ENCODE assay signal across 29 mouse cellular contexts in the genomic region with DNA sequence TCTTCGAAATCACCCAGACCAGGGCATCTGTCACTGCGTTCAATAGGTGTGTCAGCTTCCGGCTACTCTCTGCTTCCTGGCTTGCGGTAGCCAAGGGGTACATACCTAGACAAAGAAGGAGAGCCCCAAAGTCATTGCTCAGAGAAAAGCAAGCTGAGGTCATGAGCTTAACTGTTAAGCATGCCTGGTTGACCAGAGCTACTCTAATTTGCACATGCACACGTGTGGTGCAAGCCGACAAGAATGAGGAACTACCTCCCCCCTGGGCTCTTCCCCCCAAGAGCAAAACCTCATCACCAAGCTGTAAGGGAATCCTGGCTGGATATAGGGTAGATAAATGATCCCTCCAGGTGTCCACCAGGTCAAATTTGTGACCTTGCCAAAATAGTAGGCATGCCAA. TPM values are rescaled to one million over a fixed set of nuclear protein-coding genes. Genes with fewer than 3 reads are reported as not detected.
DNase-seq lines count a peak whose midpoint lies in the region; ATAC-seq lines count a peak whose summit lies in the region.
"Had no signal": no experiment of that assay in that cellular context is flagged by ENCODE, and none has a peak within 500 bp of the region (broad histone marks: within the 10 kb centered on the region; RNA-seq: fewer than 3 reads in every experiment).

No protein-coding gene starts in this region.

- peak; percentile 46 for ATAC-seq in granulocyte monocyte progenitor cell, adult 5-6 weeks (replicated peaks; ENCODE audit: poor library complexity, severe bottlenecking)
- no peak for ATAC-seq in midbrain, embryonic 14.5 days (ENCODE audit: low FRiP score, low TSS enrichment)
- ATAC-seq: activated CD4-positive, CD25-positive, alpha-beta regulatory T cell, adult 4 months; forebrain, embryonic 15.5 days; hindbrain, postnatal 0 days had no signal

- DNase-seq in kidney, adult 9 months = peak; percentile 20
- DNase-seq in kidney, postnatal 25 days = no peak
- DNase-seq in A20 (ENCODE audit: low read depth, low spot score) = peak; percentile 71
- DNase-seq in B cell, adult 2 months = peak; percentile 19 to 21
- DNase-seq in midbrain, embryonic 14.5 days = no peak
- DNase-seq in urinary bladder, postnatal 36 days (ENCODE audit: low spot score in 2 of 2) = no peak
- DNase-seq in layer of hippocampus, postnatal 14 days (ENCODE audit: low spot score in 2 of 2) = no peak
- DNase-seq: adrenal gland, adult 8-10 months; adrenal gland, postnatal 25 days; cerebellum, adult 11-12 months; cerebellum, adult 8-10 months; cerebellum, postnatal 10 days; cerebellum, postnatal 36 days; embryo, embryonic 11 days; gastrocnemius, postnatal 10 days; gastrocnemius, postnatal 36 days; heart, postnatal 36 days had no signal

- no peak overlapping the region for H3K4me3 ChIP-seq in midbrain, embryonic 14.5 days (replicated peaks; ENCODE audit: low read depth, low read length)
- H3K4me3 ChIP-seq: embryonic facial prominence, embryonic 10.5 days; embryonic facial prominence, embryonic 13.5 days; erythroblast, embryonic 14.5 days; forebrain, embryonic 12.5 days; forebrain, embryonic 15.5 days; hindbrain, embryonic 10.5 days had no signal

- no peak overlapping the region for H3K27ac ChIP-seq in midbrain, embryonic 14.5 days (replicated peaks; ENCODE audit: low read depth, low read length)
- H3K27ac ChIP-seq: embryonic facial prominence, embryonic 10.5 days; embryonic facial prominence, embryonic 13.5 days; forebrain, embryonic 12.5 days; forebrain, embryonic 15.5 days; hindbrain, embryonic 10.5 days; hindbrain, embryonic 14.5 days; hindbrain, postnatal 0 days had no signal

- H3K9ac ChIP-seq in midbrain, embryonic 14.5 days (replicated peaks; ENCODE audit: low read length) = no peak overlapping the region
- H3K9ac ChIP-seq: embryonic facial prominence, embryonic 13.5 days; forebrain, embryonic 12.5 days; forebrain, embryonic 15.5 days; hindbrain, embryonic 14.5 days had no signal

- H3K27me3 ChIP-seq in midbrain, embryonic 14.5 days (ENCODE audit: control insufficient read depth, insufficient read depth, low read length) = no peaks in the 10 kb centered on the region
- H3K27me3 ChIP-seq: embryonic facial prominence, embryonic 13.5 days; forebrain, embryonic 12.5 days; forebrain, embryonic 15.5 days had no signal

- 88% methylated on average over 6 of the region's 6 CpGs for WGBS in midbrain, embryonic 14.5 days

- H3K36me3 ChIP-seq in midbrain, embryonic 14.5 days (ENCODE audit: control insufficient read depth, insufficient read depth, low read length) = no peaks in the 10 kb centered on the region
- H3K36me3 ChIP-seq: embryonic facial prominence, embryonic 10.5 days; embryonic facial prominence, embryonic 13.5 days; forebrain, embryonic 12.5 days; forebrain, embryonic 15.5 days; hindbrain, embryonic 10.5 days had no signal

- H3K9me3 ChIP-seq in midbrain, embryonic 14.5 days (ENCODE audit: control insufficient read depth, low read length) = no peaks in the 10 kb centered on the region
- H3K9me3 ChIP-seq: embryonic facial prominence, embryonic 10.5 days; embryonic facial prominence, embryonic 13.5 days; forebrain, embryonic 12.5 days; forebrain, embryonic 15.5 days; hindbrain, embryonic 10.5 days had no signal

- H3K4me1 ChIP-seq in midbrain, embryonic 14.5 days (ENCODE audit: control insufficient read depth, insufficient read depth, low read length) = no peaks in the 10 kb centered on the region
- H3K4me1 ChIP-seq: embryonic facial prominence, embryonic 10.5 days; embryonic facial prominence, embryonic 13.5 days; forebrain, embryonic 12.5 days; forebrain, embryonic 15.5 days; hindbrain, embryonic 10.5 days had no signal

- no peak overlapping the region for H3K4me2 ChIP-seq in midbrain, embryonic 14.5 days (ENCODE audit: low read length)
- H3K4me2 ChIP-seq: embryonic facial prominence, embryonic 13.5 days; forebrain, embryonic 12.5 days; forebrain, embryonic 15.5 days; heart, embryonic 11.5 days; hindbrain, embryonic 14.5 days had no signal

RNA-seq across cellular contexts. Expression of a gene that starts 53.8 kb away (rescaled TPM):
- not detected in 2 replicates for total RNA-seq in granulocyte monocyte progenitor cell, adult 5-6 weeks (2014; fragmentation: Nextera tagmentation)
- total RNA-seq in granulocyte monocyte progenitor cell, adult 5-6 weeks (2017) = not detected in 2 replicates
- 0.26 and 0.34 TPM in 2 replicates for polyA plus RNA-seq in midbrain, embryonic 14.5 days (2014; fragmentation: Nextera tagmentation; extraction: Ambion mirVana)
- total RNA-seq in layer of hippocampus, postnatal 14 days (2021) = under 1 TPM; 0.12 to 0.21 TPM
- total RNA-seq: adrenal gland, postnatal 25 days; heart, adult 8-10 months; heart, postnatal 36 days had no signal
- polyA plus RNA-seq: activated CD4-positive, CD25-positive, alpha-beta regulatory T cell, adult 4 months; erythroblast, embryonic 14.5 days had no signal

Comparison
In these comparisons a context has a peak if more than half of its experiments do, and no peak if none do; other contexts are left out.
1. DNase-seq: peak in kidney, adult 9 months (single experiment), A20 (single experiment) and B cell, adult 2 months (2 of 2); none in kidney, postnatal 25 days (0 of 2), midbrain, embryonic 14.5 days (single experiment), urinary bladder, postnatal 36 days (0 of 2) and layer of hippocampus, postnatal 14 days (0 of 2).